Mouse (Mus musculus): ENCODE measurements at regions not wholly inside any gene's neighbourhood (a gene's known extent, or its start where the extent isn't known, plus 50 kb on each side); places are given as distances from the start of the nearest gene placed in this dataset.
A peak's percentile ranks its signal among the peaks of the same experiment; 100 is the strongest.

DNA sequence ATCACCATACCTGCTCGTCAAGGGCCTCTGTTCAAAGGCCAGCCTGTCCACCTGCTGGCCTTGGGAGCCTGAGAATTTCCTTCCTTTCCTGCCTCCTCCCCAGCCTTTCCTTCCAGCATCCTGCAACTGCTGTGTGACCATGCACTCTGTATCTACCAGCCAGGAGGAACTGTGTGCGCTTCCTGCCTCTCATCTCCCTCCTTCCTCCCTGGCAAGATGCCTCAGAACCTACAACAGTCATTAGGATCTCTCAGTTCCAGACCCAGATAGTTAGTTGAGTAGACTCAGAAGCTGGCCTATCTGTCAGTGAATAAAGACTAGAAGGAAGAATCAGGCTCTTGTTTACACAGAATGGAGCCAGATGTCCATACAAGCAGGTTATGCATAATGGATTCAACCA lies 183.8 kb upstream of the Ntf3 start:
- DNase-seq: no peak

DNA sequence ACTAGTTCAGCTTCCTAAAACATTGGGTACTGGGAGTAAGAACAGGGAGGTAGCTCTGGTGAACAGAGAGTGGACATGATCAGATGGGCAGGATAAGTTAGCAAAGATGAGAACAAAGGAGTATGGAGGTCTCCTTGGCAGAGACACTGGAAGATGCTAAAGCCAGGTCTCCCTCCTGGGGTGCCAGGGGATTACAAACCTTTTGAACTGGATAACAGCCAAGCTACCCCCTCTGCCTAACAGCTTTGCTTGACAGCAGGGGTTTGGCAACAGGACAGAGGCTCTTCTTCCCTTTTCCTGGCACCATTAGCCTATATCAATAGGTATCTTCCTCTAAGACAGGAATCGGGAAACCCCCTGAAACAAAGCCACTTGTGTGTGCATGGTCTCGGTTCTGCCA lies 183.2 kb upstream of the Ntf3 start:
- peak; percentile 35 for DNase-seq

DNA sequence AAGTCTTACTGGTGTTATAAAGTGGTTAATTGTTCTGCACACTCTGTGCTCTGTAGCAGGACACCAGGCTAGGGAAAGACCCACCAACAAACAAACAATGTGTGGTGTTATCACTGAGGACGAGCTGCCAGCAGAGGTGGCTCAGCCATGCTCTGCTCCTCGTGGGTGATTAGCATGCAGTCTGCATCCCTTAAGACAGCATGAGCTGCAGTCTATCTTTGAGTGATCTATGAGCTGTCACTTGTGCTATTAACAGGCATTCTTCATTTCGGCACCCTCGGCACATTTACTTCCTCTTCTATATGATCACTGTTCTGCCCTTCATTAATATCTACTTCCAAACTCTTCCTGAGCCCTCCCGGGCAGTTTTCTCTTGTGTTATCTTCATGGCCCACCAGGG lies 178.5 kb upstream of the Ntf3 start:
- DNase-seq: no peak

DNA sequence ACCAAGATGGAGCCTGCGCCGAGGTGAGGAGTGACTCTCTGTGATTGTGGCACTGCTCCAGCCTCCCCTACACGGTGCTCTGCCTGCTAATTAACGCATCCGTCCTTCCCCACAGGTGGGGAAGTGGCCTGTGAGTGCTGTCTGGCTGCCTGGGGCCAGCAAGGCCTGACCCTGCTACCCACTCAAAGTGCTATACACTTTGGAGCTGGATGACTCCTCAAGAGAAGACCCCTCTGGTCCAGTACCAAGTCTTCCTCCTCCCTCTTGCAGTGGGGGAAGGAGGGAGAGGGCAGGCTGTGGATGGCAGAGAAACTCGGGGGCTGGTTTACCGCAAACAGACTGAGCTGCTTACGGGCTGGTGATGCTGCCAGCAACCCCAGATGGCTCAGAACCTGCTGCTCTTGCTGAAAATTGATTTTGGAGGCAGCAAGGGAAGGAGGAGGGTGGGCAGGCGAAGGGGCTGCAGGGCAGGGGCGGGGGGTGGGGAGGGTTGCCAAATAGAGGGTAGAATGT lies 173.4 kb upstream of the Ntf3 start:
- peak; percentile 80 for DNase-seq

DNA sequence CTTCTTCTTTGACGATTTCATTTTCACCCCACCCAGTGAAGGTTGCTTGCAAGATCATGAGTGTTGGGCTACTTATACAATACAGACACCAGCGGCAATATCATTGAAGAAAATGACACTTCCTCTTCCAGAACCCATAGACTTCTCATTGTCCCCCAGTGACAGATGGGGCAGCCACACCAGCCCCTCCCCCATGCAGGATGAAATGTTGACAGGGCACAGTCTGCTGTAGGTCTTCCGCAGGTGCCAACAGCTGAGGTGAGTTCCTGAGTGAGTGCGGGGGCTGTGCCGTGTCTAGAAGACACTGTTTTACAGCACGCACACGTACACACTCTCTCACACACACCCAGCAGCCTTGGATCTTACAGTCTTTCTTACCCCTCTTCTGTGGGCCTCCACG lies 171.0 kb upstream of the Ntf3 start:
- no peak for DNase-seq

DNA sequence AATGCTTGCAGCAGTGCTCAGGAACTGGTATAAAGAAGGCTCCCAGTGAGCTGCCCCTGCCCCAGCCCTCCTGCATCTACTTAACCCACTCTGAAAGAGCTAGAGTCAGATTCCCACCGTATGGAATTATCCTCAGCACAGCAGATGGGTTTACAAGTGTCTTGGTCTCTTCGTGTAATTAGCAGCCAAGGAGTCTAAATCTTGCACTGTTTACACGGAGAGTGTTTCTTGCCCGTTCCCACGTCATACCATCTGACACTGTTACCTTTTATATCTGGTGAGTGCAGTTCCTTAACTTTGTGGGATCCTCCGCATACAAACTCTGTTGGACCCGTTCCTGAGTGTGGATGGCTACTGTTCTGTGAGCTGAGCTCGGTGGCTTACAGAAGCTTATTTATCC lies 167.5 kb upstream of the Ntf3 start:
- no peak for DNase-seq

DNA sequence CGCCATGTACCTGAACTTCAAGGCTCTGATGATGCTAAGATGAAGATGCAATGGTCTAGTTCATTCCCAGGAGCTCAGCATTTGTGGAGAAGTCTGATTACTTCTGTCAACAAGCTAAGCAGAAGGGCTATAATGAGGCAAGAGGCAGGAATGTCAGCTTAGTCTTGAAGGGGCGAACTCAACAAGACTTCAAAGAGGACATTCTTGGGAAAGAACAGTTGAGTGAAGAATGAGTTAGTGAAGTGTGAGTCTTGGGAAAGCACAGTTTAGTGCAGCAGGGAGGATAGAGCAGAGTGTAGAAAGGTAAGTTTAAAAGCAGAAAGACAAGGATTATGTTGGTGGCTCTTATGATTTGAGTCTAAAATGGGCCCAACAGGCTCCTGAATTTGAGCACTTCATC lies 160.5 kb upstream of the Ntf3 start:
- no peak for DNase-seq

DNA sequence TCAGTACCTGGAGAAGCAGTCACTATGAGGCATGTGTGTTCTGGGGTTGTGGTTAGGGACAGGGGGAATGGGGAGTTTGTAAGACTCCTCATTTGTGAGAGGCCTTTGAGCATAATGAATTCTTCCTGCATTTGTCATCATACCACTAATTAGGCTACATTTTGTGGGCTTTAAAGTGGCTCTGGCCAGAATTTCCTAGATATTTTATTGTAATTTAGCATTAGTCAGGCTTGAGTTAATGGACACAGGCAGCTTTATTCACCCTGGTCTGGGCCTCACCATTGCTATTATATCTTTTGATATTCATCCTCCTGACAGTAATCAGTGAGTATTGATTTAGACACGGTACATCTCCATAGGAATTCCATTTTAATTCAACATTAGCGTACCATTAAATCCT lies 151.8 kb upstream of the Ntf3 start:
- no peak for DNase-seq

DNA sequence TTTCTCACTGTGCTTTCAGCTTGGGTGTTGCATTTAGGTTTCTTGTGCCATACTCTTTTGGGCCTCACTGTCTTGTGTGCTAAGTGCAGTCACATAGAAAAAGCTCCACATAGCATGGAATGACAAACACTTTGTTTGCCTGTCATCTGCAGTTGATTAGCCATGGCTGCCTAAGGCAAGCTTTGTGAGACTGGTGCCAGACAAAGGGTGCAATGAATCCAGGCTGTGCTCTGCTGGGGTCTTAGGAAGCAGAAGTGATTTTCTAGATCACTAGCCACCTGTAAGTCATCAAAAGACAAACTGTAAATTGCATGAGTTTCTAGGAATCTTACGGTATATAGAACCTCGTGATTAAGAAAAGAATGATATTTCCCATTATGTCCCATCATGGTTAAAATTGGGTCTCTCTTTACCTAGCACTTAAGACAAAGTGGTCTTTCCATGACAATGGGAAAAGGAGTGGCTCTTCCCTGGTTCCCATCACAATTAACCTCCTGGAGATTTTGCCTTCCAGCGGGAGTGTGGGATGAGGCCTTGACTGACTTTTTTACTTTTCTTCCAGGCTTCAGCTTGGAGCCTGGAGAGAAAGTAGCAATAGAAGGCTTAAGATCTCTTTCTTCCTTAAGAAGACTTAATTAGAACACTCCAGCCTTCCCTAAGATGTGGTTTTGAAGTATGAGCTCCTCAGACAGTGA lies 144.2 kb upstream of the Ntf3 start:
- no peak for DNase-seq

DNA sequence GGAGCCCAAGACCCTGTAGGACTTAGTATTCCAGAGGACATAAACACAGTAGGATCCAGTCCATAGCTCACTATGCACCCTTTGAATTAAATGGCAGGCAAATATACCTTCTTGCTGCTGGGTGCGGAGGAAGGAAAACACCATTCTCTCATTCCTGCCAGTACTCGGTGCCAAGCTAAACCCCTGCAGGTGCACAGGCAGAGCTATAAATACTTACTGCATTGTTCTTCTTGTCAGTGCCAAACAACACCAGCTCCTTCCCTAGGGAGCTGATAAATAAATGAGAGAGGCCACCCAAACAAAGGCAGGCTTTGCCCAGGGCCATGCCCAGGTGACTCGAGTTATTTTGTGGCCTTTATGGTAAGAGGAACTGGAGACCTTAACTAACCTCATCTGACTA lies 136.4 kb upstream of the Ntf3 start:
- peak; percentile 9 for DNase-seq

DNA sequence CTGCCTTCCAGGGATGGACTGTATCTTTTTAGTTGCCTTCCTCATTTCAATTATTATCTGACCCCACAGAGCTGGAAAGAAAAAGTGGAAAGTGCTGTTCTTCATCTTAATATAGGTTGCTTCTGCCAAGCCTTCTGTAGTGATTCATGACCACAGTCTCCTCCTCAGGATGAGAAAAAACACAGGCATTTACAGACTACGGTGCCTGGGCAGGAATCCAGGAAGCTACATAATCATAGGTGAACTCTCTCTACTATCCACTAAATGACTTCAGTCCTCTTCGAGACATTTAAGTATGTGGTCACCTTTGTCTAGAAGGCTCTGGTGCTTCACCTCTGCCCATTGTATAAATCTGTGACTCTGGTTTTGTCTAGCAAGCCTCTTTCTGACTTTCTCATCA lies 124.9 kb upstream of the Ntf3 start:
- no peak for DNase-seq

DNA sequence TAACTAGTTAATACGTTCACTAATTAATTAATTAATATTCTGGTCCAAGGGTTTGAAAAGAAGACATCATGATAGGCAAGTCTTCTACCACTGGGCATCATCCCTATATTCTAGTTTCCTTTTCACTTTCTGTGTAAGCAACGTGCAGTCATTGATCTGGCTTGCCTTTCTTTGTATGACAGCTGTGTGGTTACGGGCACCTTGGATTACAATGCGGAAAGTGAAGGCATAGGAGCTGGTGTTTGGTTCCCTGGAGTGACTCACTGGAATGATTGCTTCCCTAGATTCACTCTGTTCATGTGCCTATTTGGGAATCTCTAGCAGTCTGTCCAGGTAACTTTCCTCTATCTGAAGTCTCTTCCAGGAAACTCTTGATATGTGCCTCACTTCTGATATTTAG lies 120.5 kb upstream of the Ntf3 start:
- no peak for DNase-seq

DNA sequence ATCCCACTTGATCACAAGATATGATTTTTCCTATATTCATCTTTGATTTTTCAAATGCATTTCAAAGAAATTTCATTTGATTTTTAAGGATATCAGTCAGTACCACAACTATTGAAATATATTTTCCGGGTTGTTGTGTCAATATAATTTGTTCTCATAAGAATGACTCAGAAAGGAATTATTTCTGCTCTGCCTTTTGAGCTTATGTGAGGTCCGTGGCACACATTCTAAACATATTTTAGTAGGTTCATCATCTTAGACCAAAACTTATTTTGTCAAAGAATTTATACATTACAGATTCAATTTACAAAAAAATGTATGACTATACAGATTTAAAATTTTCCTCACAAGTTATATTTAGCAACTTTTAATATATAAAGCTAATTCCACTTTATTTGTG lies 119.5 kb upstream of the Ntf3 start:
- DNase-seq: no peak

DNA sequence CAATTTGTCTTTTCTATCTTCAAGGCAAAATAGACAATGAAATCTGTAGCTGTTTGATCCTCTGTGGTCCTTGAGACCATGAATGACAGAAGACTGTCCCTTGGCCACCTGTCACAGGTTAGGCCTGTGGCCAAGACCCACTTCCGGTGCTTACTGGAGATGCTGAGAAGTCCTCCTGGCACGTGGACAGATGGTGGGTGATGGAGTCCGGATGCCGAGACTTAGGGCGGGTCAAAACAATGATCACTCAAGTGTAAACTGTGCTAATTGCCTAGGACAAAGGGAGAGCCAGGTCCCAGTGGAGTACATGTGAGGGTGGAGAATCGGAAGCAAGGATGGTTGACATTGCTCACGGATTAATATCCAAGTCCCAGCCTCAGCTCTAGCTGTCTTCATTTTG lies 117.7 kb upstream of the Ntf3 start:
- peak; percentile 27 for DNase-seq

DNA sequence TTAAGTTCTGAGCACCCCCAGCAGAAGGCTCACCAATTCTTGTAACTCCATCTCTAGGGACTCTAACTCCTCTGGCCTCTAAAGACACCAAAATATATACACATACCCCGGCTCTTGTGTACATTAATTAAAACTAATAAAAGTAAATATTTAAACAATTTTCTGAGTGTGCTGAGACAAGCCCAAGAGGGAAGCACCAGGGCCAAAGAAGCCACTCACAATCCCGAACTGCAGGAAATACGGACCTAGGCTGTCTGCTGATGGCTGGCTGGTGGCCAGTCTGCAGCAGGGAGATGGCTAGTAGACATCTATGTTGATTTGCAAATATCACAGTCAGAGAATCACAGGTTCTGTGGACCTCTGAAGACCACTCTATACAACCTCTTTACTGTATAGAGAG lies 113.6 kb upstream of the Ntf3 start:
- DNase-seq: no peak

DNA sequence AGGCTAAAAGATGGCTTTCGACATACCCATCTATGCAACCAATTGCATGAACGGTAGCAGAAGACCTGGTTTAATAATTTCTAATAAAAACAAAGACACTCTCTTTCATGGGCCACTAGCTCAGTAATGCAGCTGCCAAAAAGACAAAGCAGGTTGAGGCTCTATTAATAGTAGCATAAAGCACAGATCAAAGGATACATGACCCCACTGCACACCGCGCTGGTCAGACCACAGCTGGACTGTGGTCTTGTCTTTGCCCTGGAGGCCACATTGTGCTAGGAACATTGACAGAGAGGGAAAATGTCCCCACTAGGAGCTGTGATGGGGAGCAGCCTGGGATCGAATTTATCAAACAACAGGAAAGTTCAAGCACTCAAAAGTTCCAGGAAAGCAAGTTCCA lies 79.3 kb upstream of the Ntf3 start:
- DNase-seq: no peak

DNA sequence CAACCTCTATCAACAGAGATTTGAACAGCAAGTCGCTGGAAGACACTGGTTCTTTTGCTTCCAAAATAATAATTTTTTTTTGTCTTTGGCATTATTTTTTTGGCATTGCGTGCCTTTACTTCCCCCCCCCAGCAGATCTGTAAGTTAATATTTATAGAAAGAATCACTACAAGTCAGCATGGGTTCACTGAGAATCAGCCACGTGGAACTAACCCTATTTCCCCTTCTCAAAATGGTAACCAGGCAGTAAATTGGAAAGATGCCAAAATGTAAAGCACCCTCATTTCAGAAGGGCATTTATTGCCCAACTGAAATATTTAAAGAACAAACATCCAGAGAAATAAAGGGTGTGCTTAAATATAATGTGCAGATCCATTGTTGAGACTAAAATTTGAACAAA lies 78.7 kb upstream of the Ntf3 start:
- no peak for DNase-seq

DNA sequence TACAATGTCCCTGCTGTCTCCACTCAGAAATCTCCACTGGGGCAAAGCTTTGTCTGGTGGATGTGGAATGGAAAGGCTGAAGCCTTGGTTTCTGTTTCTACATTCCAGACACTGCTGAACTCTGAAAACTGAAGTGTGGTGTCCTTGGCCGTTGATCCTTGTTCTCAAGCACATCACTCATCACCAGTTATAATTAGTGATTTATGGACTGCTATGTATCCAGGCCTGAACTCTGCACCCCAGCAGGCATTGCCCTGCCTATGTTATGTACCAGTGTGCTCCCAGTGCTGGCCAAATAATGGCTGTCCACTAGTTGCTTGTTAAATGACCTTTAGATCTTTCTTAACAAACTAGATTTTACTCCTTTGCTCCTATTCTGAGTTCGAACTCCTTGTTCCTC lies 75.6 kb upstream of the Ntf3 start:
- DNase-seq: no peak

DNA sequence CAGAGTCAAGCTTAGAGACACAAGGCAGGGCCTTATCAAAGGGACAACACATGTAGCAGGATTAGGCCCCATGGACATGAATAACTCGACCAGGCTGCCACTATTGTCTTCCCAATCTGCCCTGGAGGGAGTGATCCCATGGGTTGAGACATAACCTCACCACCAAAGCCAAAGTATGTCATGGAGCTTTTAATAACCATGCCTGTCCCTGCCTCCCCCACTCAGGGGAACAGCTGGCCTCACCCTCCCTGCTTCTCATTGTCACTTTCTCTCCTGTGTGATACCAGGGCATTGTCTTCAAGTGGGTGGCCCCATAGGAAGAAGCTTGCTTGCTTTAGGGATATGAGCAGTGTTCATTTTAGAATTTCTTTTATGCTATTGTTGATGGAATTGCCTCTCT lies 73.5 kb upstream of the Ntf3 start:
- DNase-seq: no peak
